Mouse (Mus musculus): Measurements from ENCODE around the gene Nfasc. TPM values are rescaled to one million over a fixed set of nuclear protein-coding genes. Genes with fewer than 3 reads are reported as not detected.

Nfasc gene
- polyA plus RNA-seq, 1 experiment from 2014 or later = 37.3 TPM

- Histone ChIP-seq H3K9me3 (no peaks in the 10 kb centered on the region), H3K27ac (no peak overlapping the region), H3K36me3 (peaks cover 41% of the 10 kb centered on the region; the same call in 1 of the 2 replicates), H3K9ac (no peak overlapping the region), H3K4me3 (no peak overlapping the region), H3K27me3 (replicated peaks) (no peaks in the 10 kb centered on the region), H3K4me1 (peaks cover 8% of the 10 kb centered on the region; the same call in 1 of the 2 replicates), H3K4me2 (replicated peaks) (no peak overlapping the region)
- ATAC-seq (ENCODE audit: low FRiP score, low read depth) = no peak
- WGBS = 88% methylated on average over 5 of the region's 5 CpGs
Measured at GRCm38 (mm10) chr1:132598024-132598423, 143.6 kb downstream of the Nfasc start.

GRCm38 (mm10) chr1:132595741-132596140 lies 145.9 kb downstream of the Nfasc start:
- Histone ChIP-seq H3K4me2 (replicated peaks) (no peak overlapping the region), H3K27me3 (replicated peaks) (no peaks in the 10 kb centered on the region), H3K4me3 (no peak overlapping the region), H3K4me1 (0 out of 2 replicates have a peak, but pooled peaks cover 8% of the 10 kb centered on the region), H3K9me3 (no peaks in the 10 kb centered on the region), H3K27ac (no peak overlapping the region), H3K9ac (no peak overlapping the region), H3K36me3 (peaks cover 25% of the 10 kb centered on the region; the same call in 1 of the 2 replicates)
- WGBS = 39% methylated on average over 6 of the region's 6 CpGs
- ATAC-seq (ENCODE audit: low FRiP score, low read depth) = no peak

DNA sequence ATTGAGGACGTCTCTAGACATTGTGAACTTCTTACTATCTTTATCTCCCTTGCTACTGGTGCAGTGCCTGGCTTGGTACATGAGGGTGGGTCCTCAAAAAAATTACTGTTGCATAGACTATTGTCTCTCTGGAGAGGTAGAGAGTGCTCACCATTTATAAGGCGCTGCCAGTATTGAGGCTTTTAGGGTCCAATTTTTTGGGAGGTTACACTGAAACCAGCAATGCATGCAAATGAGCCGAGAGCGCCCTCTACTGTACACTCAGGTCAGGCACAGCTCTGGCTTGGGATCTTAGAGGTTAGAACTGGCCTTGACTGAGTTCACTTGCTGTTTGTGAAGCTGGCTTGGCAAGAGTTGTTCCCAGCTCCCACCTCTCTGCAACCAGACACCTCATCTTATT lies 147.0 kb downstream of the Nfasc start:
- Histone ChIP-seq H3K4me2 (replicated peaks) (no peak overlapping the region), H3K4me1 (0 out of 2 replicates have a peak, but pooled peaks cover 8% of the 10 kb centered on the region), H3K9ac (no peak overlapping the region), H3K9me3 (no peaks in the 10 kb centered on the region), H3K4me3 (no peak overlapping the region), H3K27me3 (replicated peaks) (no peaks in the 10 kb centered on the region), H3K36me3 (peaks cover 18% of the 10 kb centered on the region; the same call in 1 of the 2 replicates), H3K27ac (no peak overlapping the region)
- ATAC-seq (ENCODE audit: low FRiP score, low read depth) = peak; percentile 75
- WGBS = 10% methylated on average over 4 of the region's 4 CpGs

DNA sequence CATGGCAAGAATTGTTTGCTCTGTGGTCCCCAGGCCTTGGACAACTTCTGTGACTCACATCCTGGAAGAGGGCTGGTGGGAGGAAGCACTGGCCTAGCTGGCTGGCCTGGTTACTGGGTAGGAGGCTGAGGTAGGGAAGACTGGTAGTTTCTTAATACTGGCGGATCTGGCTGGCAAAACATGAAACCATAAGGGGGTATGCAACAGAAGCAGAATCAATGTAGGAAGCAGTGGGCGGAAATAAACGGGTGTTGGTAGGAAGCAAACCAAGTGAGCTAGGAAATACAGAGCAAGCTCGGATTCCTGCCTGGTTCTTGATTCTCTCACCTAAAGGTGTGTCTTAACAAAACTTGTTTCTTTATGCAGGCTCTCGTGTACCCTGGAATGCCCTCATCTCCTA lies 149.5 kb downstream of the Nfasc start:
- Histone ChIP-seq H3K27me3 (replicated peaks) (no peaks in the 10 kb centered on the region), H3K27ac (no peak overlapping the region), H3K4me1 (0 out of 2 replicates have a peak, but pooled peaks cover 8% of the 10 kb centered on the region), H3K9ac (no peak overlapping the region), H3K4me2 (replicated peaks) (no peak overlapping the region), H3K36me3 (peaks cover 16% of the 10 kb centered on the region; the same call in 1 of the 2 replicates), H3K4me3 (no peak overlapping the region), H3K9me3 (no peaks in the 10 kb centered on the region)
- ATAC-seq (ENCODE audit: low FRiP score, low read depth) = no peak
- WGBS = 87% methylated on average over 5 of the region's 5 CpGs

DNA sequence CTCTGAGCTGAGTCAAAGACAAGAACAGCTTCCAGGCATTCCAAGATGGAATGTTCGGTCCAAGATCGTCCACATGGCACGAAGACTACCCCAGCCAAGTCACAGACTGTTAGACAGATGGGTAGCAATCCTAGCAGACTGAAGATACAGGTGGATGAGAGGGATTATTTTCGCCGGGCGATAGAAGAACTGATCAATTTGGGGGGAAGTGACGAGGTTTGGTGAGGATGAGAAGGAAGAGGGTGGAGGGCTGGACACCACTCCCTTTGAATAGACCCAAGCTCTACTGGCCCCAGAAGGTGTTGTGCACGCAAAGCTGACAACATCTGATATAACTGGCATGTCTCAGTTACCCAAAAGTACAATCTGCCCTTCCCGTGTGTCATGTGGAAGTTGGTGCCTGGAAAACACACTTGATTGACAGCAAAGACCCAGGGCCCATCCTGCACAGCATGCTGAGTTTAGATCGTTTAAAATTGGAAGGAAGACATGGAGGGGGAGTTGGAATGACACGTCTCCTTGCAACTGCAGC lies 150.1 kb downstream of the Nfasc start:
- ATAC-seq (ENCODE audit: low FRiP score, low read depth) = no peak
- WGBS = 91% methylated on average over 11 of the region's 11 CpGs
- Histone ChIP-seq H3K27ac (no peak overlapping the region), H3K27me3 (replicated peaks) (no peaks in the 10 kb centered on the region), H3K36me3 (peaks cover 12% of the 10 kb centered on the region; the same call in 1 of the 2 replicates), H3K9me3 (no peaks in the 10 kb centered on the region), H3K4me1 (0 out of 2 replicates have a peak, but pooled peaks cover 8% of the 10 kb centered on the region), H3K9ac (no peak overlapping the region), H3K4me2 (replicated peaks) (no peak overlapping the region), H3K4me3 (no peak overlapping the region)

DNA sequence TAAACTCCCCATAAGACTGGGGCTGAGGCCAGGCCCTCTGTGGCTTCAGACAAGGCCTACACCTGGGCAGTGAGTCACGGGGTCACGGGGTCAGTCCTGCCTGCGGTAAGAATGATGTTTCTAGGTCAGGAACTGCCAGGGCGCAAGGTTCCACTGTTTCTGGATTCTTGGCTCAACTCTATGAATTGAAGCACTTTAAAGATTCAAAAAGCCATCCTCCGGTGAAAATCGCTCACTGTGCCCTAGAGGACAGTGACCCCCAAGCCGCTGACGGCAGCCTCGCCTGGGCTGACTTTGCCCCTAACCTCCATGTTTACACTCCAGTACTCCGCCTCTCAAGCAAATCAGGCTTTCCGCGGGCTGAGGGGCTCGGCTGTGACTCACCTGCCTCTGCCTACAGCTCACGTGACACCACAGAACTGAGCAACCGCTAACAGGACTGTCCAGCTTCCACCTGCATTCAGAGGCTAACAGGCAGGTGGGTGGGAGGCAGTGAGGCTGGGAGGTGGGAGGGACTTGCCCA lies 154.9 kb downstream of the Nfasc start:
- no peaks in the 10 kb centered on the region for H3K9me3 ChIP-seq
- no peak overlapping the region for H3K4me3 ChIP-seq
- peaks cover 7% of the 10 kb centered on the region; the same call in 1 of the 2 replicates for H3K36me3 ChIP-seq
- no peak overlapping the region for H3K4me2 ChIP-seq (replicated peaks)
- no peaks in the 10 kb centered on the region for H3K27me3 ChIP-seq (replicated peaks)
- H3K4me1 ChIP-seq = peaks cover 20% of the 10 kb centered on the region
- H3K9ac ChIP-seq = no peak overlapping the region
- 56% methylated on average over 15 of the region's 15 CpGs for WGBS
- no peak overlapping the region for H3K27ac ChIP-seq
- ATAC-seq (ENCODE audit: low FRiP score, low read depth) = no peak

- WGBS = 38% methylated on average over 4 of the region's 4 CpGs
- no peak for ATAC-seq (ENCODE audit: low FRiP score, low read depth)
- Histone ChIP-seq H3K27ac (no peak overlapping the region), H3K4me2 (replicated peaks) (no peak overlapping the region), H3K4me3 (no peak overlapping the region), H3K4me1 (peaks cover 34% of the 10 kb centered on the region), H3K9me3 (no peaks in the 10 kb centered on the region), H3K36me3 (peaks cover 5% of the 10 kb centered on the region; the same call in 1 of the 2 replicates), H3K9ac (no peak overlapping the region), H3K27me3 (replicated peaks) (no peaks in the 10 kb centered on the region)
Measured at GRCm38 (mm10) chr1:132585376-132585775, 156.2 kb downstream of the Nfasc start.

DNA sequence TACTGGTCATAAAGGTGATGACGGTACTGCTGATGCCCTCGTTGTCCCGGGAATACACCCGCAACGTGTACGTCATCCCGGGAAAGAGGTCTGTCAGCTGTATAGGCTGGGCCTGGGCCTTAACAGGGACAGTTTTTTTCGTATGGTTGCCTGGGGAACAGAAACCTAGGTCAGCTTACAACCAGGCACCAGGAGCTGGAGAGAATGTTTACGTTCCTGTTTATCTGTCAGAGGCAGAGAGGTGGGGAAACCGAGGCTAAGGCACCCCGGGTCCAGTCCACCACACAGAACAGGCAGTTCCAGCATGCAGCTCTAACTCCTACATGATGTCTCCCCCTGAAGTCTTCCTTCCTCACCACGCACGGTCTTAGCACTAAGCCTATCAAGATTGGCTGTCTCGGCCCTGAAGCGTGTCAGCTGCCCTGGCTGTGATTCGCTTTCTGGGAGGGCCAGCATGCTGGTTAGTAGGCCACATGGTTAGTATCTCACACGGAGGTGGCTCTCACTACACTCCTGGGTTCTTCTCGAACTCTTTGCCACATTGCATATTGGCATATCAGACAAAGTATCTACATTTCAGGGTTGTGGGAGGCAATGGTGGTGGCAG lies 158.5 kb downstream of the Nfasc start:
- Histone ChIP-seq H3K4me3 (no peak overlapping the region), H3K27me3 (replicated peaks) (no peaks in the 10 kb centered on the region), H3K4me2 (replicated peaks) (0 out of 2 replicates have a peak overlapping the region, but pooled peaks have one; percentile 12), H3K4me1 (peaks cover 41% of the 10 kb centered on the region), H3K9me3 (no peaks in the 10 kb centered on the region), H3K9ac (no peak overlapping the region), H3K36me3 (peaks cover 5% of the 10 kb centered on the region; the same call in 1 of the 2 replicates), H3K27ac (peak overlapping the region; percentile 28)
- 87% methylated on average over 18 of the region's 18 CpGs for WGBS
- 0 out of 2 replicates have a peak, but pooled peaks have one; percentile 3 for ATAC-seq (ENCODE audit: low FRiP score, low read depth)

DNA sequence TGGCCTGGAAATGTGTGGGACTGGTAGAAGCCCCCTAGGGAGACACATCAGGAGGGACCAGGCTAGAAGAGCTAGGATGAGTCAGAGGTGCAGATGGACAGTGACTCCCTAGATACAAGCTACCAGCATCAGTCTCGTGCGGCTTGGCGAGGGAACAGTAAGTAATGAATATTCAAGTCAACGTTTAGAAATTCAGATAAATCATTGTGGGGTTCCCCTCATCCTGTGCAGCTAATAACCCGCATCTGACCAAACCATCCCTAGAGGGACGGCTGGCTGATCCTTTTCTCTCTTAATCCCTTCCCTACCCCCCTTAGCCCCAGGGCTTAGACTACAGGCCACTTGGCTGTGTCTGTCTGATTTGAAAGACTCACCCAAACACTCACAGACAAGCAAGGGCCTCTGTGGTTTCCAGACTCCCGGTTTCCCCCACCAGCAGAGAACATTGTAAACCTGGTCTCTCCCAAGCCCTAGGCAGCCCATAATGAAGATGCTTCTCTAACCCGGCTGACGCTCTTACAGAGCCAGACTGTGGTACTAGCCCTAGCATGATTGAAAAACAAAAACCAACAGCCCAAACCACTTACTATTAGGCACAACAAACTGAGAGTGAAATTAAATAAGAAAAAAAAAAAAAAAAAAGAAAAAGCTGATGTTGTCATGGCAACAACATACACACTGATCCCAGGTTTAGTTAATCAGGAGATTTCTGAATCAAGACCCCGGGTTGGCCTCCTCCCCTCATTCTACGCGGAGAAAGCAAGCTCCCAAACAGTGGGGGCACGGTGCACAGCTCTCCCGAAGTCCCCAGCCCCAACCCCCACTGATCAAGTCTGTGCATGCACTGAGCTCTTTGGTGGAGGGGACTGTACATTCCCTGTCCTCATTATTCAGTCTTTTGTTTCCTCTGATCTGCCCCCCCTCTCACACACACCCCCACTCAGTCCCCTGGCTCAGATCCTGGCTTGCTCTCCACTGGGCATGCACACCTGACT lies 159.5 kb downstream of the Nfasc start:
- H3K27me3 ChIP-seq (replicated peaks) = no peaks in the 10 kb centered on the region
- peak; percentile 70 for ATAC-seq (ENCODE audit: low FRiP score, low read depth)
- no peak overlapping the region for H3K9ac ChIP-seq
- peaks cover 41% of the 10 kb centered on the region for H3K4me1 ChIP-seq
- H3K27ac ChIP-seq = peak overlapping the region; percentile 28
- no peaks in the 10 kb centered on the region for H3K36me3 ChIP-seq
- H3K4me2 ChIP-seq (replicated peaks) = 0 out of 2 replicates have a peak overlapping the region, but pooled peaks have one; percentile 12
- H3K9me3 ChIP-seq = no peaks in the 10 kb centered on the region
- no peak overlapping the region for H3K4me3 ChIP-seq
- WGBS = 39% methylated on average over 14 of the region's 14 CpGs

DNA sequence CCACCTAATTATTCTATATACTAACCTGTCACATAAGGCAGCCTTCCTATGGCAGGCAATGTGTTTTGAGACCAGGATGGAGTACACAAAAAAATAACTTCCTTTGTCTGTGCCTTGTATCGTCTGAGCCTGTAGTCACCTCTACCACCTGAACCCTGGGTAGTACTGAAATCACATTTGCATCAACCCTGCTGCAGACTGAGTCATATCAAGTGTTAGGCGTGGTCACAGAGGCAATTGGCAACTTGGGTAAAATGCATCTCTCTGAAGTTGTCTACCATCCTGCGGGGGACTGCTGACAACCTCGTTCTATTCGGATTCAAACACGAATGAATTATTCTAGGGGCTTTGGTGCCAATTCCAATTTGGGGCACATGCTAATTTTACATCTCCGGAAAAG lies 161.5 kb downstream of the Nfasc start:
- H3K4me2 ChIP-seq (replicated peaks) = no peak overlapping the region
- no peaks in the 10 kb centered on the region for H3K9me3 ChIP-seq
- H3K4me3 ChIP-seq = no peak overlapping the region
- H3K27ac ChIP-seq = no peak overlapping the region
- H3K36me3 ChIP-seq = peaks cover 4% of the 10 kb centered on the region; the same call in 1 of the 2 replicates
- peaks cover 41% of the 10 kb centered on the region for H3K4me1 ChIP-seq
- WGBS = 91% methylated on average over 7 of the region's 7 CpGs
- 0 out of 2 replicates have a peak overlapping the region, but pooled peaks have one; percentile 13 for H3K9ac ChIP-seq
- ATAC-seq (ENCODE audit: low FRiP score, low read depth) = no peak
- no peaks in the 10 kb centered on the region for H3K27me3 ChIP-seq (replicated peaks)

GRCm38 (mm10) chr1:132576845-132577244 lies 164.8 kb downstream of the Nfasc start:
- ATAC-seq (ENCODE audit: low FRiP score, low read depth) = no peak
- 92% methylated on average over 8 of the region's 8 CpGs for WGBS
- Histone ChIP-seq H3K27me3 (replicated peaks) (no peaks in the 10 kb centered on the region), H3K4me1 (peaks cover 22% of the 10 kb centered on the region), H3K4me3 (no peak overlapping the region), H3K36me3 (peaks cover 8% of the 10 kb centered on the region; the same call in 1 of the 2 replicates), H3K9ac (no peak overlapping the region), H3K27ac (no peak overlapping the region), H3K4me2 (replicated peaks) (no peak overlapping the region), H3K9me3 (no peaks in the 10 kb centered on the region)

Measured in neural tube, embryonic 12.5 days (tissue).